Mouse (Mus musculus) stomach, postnatal 0 days (tissue): Measurements from ENCODE around the gene Il1rapl2.

Experiments used
- CTCF ChIP-seq: IDR thresholded peaks from 2 replicates; pipeline ENCODE4 v1.5.1; 2016; ENCODE audit warnings: antibody characterized with exemption, low read depth, mild to moderate bottlenecking, moderate library complexity
- EP300 ChIP-seq: optimal IDR thresholded peaks from 2 replicates; pipeline ENCODE3; 2016; ENCODE audit warnings: antibody characterized with exemption

GRCm38 (mm10) chrX:137620697-137621096 lies 50.3 kb downstream of the Il1rapl2 start:
- TF ChIP-seq CTCF (peak; percentile 19; the same call in 1 of the 2 replicates), EP300 (no peak)
